Mouse (Mus musculus): Measurements from ENCODE around the gene P2rx6. TPM values are rescaled to one million over a fixed set of nuclear protein-coding genes. Genes with fewer than 3 reads are reported as not detected.
"Not testable (repeated sequence)": the region's sequence is repeated elsewhere in the genome, so short reads cannot be mapped to it uniquely, and the experiment has no call there.

Gene P2rx6
- under 1 TPM; 0.36 to 0.68 TPM for total RNA-seq (2021)

DNA sequence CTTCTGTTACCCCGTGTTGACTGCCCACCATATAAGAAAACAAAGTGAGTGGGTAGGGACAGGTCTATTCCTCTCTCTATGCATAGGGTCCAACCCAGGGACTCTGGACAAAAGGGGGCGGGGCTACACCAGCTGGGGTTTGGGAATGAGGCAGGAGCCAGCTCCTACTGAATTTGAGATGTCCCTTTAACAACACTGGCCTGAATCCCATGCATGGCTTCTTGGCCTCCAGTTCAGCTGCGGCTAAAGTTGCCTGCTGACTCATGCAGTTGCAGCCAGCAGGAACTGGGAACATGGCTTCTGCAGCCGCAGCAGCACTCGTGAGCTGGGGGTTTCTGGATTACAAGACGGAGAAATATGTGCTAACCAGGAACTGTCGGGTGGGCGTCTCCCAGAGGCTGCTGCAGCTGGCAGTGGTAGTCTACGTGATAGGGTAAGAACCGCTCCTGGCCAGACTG is at the start of gene P2rx6:
Gene P2rx6 (plus strand): TSS at position 135 of the 458 bp plus-strand sequence.
- peak; percentile 71 for DNase-seq

DNA sequence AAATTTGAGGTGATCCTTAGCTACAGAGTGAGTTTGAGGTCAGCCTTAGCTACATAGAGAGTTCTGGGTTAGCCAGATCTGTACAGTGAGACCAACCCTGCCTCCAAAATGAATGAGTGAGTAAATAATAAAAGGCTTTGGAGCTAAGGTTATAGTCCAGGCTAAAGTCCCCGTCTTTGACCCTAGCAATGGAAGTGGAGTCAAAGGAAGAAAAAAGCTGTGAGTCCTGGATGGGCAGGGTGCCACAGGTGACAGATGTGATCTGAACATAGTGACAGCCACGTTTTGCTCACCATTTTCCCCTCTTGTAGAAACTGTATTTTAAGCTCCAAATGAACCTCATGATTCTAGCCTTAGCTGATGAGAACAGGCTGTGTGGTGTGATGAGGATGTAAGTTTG is 42.8 kb upstream of the P2rx6 start:
- DNase-seq: no peak
- intact Hi-C loops (cut with DNase I): no loop called here

More for the DNA sequence above, at the start of gene P2rx6:
- intact Hi-C loops (cut with DNase I): no loop called here

DNA sequence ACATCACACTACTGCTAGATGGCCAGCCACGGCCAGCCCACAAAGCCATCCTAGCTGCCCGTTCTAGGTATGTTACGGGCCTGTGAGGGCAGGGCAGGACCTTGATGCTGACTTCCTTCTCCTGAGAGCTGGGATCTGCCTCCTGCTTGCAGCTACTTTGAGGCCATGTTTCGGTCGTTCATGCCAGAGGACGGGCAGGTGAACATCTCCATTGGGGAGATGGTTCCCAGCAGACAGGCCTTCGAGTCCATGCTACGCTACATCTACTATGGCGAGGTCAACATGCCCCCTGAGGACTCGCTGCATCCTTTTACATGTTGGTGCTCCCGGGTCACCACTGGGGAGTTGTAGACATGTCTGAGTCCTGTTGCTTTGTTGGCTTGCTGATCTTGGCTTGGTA is 37.5 kb upstream of the P2rx6 start:
- no peak for DNase-seq
- intact Hi-C loops (cut with DNase I): no loop called here

DNA sequence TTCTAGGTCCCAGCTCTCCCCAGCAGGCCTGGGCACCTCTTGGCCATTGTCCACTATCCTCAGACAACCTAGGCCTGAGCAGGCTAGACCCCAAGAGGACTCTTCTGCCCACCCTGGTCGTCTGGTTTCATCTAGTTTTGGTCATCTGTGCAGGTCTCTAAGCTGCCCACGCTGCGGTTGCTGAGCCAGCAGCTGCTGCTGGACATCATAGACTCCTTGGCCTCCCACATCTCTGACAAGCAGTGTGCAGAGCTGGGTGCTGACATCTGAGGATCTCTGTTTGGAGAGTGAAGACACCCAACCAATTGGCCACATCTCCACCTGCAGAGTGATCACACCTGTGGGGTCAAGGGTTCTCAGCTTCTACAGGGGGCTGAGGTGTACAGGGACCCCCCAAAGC is 36.2 kb upstream of the P2rx6 start:
- no peak for DNase-seq
- intact Hi-C loops (cut with DNase I): no loop called here

DNA sequence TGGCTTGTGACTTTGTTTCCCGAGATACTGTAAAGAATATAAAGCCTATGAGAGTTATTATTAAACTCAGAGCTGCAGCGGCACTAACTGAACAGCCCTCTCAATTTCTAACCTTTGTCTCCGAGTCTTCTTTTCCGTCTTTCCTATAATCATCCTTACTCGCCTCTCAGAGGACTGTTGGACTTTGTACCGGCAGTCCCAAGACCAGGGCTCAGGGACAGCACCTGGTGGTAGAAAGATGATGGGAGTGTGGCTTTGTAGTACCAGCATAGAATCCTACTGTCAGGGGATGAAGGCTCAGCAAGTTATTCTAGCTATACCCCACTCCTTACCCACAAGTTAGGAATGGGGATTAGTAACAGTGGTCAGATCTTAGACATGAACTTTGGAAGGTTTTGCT is 35.5 kb upstream of the P2rx6 start:
- no peak for DNase-seq
- intact Hi-C loops (cut with DNase I): no loop called here

DNA sequence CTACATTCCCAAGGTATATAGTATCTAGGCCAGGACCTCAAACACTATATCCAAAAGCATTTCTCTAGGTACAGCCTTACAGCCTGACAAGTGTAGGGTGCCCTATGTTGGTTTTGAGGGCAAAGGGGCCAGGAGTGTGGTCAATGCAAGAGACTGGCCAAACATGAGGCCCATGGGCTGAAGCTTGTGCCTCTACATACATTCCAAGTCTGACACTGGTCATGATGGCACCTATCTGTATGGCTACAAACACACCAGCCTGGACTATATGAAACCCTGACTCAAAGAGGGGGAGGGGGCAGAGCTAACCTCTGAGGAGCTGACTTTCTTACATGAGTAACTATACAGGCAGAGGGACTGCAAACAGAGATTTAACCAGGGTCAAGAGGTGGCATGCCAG is 34.1 kb upstream of the P2rx6 start:
- intact Hi-C loops (cut with DNase I): no loop called here
- DNase-seq: no peak

DNA sequence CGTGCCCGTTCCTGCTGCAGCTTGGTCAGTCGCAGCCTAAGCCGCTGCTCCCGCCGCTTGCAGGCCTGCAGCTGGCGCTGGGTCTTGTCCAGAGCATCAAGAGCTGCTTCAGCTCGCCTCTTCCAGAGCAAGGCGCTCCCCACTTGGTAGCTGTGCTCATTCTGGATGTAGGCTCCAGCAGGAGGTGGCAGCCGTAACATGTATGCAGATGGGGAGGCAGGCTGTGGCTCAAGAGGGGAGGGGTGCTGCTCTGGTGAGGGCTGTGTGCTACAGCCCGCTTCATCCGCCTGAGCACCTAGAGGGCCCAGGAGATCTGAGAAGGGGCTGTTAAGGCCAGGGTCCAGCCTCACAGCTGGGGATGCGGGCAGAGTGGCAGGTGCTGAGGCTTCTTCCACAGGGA is 33.4 kb upstream of the P2rx6 start:
- intact Hi-C loops (cut with DNase I): no loop called here
- no peak for DNase-seq

DNA sequence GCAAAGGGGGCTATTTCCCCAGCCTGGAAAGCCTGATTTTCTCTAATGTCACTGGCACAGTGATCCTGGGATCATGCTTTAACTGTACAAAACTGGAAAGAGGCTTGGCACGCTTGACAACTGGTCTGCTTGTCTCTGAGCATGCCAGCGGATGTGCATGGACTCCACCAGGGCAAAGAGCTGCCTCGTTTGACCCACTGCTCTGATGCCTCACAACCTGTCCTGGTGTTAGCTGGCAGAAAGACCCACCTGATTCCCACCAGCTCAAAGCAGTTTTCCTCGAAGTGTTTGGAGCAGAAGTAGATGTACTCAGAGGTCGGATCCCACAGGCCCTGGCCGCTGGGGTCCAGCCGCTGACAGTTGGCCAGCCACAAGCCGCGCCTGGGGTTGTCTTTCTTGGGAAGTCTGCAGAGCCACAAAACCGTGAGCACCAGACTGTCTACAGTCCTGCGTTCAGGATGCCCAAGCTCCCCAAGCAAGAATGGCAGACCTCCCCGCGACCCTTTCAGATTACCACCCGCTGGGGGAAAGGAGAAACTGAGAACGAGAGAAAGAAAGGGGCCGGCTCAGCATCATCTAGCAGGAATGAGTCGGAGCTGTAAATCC is 31.6 kb upstream of the P2rx6 start:
- intact Hi-C loops (cut with DNase I): no loop called here
- DNase-seq: peak; percentile 34

DNA sequence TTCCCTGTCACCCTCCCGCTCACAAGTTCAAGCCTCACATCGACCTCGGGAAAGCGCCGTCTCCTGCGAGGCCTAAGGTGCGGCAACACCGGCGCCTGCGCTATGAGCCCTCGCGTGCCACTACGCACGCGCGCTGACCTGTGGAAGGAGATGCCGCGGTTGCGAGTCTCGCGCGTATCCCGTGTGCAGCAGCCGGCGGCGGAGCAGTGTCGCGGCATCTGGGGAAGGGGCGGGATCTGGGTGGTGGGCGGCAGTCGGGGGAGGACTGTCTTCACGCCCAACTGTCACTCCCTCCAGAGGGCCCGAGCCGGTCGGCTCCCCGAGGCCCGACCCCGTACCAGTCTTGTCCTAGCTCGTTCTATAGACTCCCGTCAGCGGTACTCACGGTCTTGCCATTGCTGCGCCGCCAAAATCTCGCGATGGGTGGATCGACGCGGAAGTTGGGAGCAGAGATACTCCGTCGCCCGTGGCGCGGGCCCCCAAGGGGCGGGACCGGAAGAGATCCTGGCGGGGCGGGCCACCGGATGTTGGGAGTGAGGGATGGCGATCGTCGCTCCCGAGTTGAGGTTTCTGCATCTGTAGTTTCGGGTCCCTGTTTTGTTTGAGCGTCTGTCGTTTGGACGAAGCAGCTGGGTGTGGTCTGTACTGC is 30.9 kb upstream of the P2rx6 start, which contains the start of gene Thap7:
Gene Thap7 (minus strand): TSS at position 497 of the 649 bp plus-strand sequence.
- intact Hi-C loops (cut with DNase I): no loop called here
- DNase-seq: peak; percentile 98

DNA sequence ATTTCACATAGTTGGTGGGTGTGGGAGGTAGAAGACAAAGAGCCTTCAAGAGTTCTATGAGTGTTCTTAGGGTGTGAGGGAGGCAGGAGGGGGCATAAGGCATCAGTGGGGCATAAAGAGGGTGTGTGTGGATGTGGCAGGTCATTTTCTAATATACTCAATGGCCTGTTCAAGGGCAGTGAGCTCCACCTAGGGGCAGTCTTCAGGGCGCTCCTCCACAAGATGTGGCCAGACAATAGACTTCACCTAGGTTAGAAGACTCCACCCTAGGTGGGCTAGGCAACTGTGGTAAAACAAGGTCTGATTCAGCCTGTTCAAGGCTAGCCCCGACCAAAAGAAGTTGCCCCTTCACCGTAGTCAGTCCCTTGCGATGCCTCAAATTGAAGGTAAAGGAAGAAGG is 29.4 kb upstream of the P2rx6 start:
- intact Hi-C loops (cut with DNase I): no loop called here
- peak; percentile 32 for DNase-seq

DNA sequence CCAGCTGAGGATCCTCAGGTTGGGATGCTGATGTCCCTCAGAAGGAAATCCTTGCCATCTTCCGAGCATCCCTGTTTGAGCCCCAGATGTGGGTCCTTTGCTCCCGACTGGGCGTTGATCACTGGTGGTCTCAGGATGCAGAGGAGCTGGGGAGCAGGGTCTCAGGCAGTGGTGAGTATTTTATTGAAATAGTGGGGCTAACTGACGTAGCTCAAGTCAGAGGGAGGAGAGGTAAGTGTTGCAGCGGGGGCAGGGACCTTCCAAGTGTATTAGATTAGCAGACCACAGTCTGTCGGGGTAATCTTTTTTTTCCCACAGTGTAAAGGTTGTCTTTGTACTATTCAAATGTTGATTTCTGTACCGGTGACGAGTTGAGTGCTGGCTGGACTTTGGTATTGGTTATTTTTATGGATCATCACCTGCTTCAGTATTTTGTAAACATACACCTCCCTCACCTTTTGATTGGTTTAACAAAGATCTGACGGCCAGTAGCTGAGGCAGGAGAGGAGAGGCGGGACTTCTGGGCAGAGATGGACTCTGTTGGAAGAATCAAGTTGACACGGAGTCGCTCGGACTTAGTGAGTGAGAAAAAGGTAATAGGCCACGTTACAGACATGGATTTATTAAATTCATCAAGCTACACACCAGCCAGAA is 28.9 kb upstream of the P2rx6 start:
- intact Hi-C loops (cut with DNase I): no loop called here
- no peak for DNase-seq

DNA sequence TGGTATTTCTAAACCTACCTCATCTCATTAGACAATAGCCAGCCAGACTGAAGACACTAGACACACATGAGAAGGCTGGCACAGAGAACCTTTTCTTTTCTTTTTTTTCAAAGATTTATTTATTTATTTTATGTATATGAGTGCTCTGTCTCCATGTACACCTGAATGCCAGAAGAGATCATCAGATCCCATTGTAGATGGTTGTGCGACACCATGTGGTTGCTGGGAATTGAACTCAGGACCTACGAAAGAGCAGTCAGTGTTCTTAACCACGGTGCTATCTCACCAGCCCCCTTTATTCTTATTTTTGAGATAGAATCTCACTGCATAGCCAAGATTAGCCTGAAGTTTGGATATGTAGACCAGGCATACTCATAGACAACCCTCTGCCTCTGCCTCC is 25.1 kb upstream of the P2rx6 start:
- no peak for DNase-seq
- intact Hi-C loops (cut with DNase I): no loop called here

DNA sequence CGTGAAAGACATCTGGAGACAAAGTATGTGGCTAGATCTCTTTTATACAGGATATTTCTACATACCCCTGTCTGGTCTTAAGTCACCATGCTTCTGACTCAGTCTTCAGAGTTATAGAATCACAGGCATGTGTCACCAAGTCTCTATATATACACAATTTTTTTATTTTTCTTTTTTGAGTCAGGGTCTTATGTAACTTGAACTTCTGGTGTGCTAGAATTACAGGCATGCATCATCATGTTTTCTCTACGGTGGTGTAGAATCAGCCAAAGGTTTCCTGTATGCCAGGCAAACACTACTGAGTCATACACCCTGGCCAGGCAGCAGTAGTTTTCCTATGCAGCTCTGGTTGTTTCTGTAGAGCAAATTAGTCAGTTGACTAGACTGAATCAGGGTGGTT is 19.1 kb upstream of the P2rx6 start:
- intact Hi-C loops (cut with DNase I): no loop called here
- DNase-seq: no peak

DNA sequence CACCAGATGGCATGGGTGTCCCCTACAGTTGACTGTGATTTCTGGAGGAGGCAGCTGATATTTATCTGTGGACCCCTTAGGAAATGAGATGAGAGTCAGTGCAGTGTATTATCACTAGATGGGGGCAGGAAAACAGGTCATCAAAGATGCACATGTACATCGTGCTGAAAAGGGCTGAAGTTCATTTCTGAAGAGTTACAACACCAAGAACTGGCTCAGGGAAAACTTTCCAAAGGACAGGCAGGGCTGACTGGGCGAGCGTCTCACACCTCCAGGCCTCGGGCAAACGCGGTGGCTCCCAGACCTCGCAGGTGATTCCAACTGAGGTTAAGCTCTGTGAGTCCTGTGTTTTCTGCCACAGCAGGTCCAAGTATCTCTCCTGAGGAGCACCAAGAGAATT is 8.8 kb upstream of the P2rx6 start:
- intact Hi-C loops (cut with DNase I): no loop called here
- no peak for DNase-seq

DNA sequence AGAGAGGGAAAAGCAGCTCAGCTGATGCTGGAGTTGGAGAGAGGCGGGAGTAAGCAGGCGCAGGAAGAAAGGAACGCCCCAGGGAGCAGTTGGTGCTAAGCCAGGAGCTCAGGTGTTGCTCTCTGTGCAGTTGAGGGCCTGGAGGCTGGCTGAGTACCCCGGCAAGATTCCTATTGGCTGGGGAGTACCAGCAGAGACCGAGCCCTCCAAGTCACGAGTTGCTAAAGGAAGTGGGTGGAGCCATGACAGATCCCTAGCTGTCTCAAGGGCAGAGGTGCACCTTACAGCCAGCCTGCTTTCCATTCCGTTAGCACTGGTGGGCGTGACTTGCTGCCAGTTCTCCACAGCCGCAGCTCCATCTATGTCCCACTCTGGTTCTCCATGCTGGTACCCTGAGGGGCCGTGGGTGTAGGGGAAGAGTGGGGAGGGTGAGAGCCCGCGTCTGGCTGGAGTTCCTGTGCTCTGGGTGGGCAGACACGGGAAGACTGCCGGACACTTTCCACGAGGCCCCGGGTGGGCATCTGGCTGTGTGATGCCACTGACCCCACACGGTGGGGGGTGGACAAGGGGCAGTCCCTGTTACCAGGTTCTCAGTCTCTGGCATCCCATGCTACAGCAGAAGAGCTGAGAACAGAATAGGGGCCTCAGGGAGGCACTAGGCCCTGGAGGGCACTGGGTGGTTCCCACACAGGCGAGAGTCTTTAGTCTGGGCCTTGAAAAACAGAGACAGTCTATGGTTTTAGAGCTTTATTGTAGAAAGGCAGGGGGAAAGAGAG is 7.6 kb upstream of the P2rx6 start:
- no peak for DNase-seq
- intact Hi-C loops (cut with DNase I): no loop called here

DNA sequence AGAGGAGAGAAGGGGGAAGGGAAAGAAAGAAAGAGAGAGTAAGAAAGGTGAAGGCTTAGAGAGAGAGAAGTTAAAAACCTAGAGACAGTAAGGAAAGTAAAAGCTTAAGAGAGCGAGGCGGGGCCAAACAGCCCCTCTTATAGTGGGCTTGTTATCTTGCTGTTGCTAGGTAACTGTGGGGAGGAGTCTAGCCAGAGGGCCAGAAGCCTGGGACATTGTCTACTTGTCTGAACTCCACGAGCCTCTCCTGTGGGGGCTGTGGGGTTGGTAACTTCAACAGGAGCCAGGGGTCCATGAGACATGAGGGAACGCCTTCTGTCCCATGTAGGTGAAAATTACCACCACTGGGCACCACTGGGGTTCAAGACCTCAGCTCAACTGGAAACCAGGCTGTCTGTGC is 7.0 kb upstream of the P2rx6 start:
- intact Hi-C loops (cut with DNase I): loop anchor here (5.0 kb wide), 1 partner anchor 63 kb away; the partner anchor contains the start of gene Smpd4

DNA sequence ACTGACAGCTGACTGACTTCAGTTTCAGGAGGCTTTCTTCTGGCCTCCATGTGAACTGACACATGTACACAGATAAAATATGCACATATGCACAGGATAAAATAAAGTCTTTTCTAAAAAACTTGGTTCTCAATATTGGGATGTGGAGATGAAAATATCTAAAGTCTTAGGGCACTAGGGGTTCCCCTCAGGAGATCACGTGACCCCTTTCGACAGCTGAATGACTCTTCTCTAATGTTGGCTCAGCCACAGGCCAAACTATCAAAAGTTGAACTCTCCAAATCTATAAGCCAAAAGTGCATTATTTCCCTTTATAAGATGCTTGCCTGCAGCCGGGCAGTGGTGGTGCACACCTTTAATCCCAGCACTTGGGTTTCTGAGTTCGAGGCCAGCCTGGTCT is 5.5 kb upstream of the P2rx6 start:
- intact Hi-C loops (cut with DNase I): loop anchor here (5.0 kb wide), 1 partner anchor 61 kb away; the partner anchor contains the start of gene Smpd4
- DNase-seq: no peak

More for the DNA sequence above, 7.0 kb upstream of the P2rx6 start:
- not testable (repeated sequence) for DNase-seq

DNA sequence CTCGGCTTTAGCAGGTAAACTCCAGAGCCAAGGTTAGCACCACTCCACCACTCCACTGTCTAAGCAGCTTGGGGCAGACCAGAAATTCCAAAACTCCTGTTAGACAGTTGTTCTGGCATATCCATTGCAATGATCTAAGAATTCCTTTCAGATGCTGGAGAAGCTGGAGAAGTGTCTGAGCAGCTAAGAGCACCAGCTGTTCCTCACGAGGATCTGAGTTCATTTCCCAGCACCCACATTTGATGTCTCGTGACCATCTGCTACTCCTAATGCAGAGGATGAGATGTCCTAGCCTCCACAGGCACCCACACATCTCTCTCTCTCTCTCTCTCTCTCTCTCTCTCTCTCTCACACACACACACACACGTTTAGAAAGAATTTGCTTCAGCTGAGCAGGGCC is 4.8 kb upstream of the P2rx6 start:
- no peak for DNase-seq
- intact Hi-C loops (cut with DNase I): loop anchor here (5.0 kb wide), 1 partner anchor 60 kb away; the partner anchor contains the start of gene Smpd4

DNA sequence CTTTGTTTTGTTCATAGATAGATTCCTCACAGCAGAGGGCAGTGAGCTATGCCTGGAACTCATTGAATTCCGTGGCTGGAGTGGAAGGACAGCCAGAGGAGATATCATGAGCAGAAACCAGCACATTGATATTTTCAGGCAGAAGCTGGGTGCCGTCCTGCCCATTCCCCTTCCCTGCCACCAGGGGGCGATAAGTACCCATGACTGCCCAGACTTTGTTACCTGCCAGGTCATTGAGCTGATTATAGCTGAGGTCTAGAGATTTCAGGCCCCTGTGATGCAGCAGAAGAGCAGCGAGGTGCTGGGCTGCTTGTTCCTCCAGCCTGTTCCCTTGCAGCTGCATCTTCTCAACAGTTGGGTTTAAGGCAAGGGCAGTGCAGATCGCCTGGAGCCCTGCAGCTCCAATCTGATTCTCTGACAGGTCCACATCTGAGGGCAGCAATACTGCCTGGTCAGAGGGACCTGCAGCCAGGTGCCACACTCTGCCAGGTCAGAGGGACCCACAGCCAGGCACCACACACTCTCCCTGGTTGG is 3.7 kb upstream of the P2rx6 start:
- intact Hi-C loops (cut with DNase I): loop anchor here (5.0 kb wide), 1 partner anchor 59 kb away; the partner anchor contains the start of gene Smpd4
- peak; percentile 73 for DNase-seq

DNA sequence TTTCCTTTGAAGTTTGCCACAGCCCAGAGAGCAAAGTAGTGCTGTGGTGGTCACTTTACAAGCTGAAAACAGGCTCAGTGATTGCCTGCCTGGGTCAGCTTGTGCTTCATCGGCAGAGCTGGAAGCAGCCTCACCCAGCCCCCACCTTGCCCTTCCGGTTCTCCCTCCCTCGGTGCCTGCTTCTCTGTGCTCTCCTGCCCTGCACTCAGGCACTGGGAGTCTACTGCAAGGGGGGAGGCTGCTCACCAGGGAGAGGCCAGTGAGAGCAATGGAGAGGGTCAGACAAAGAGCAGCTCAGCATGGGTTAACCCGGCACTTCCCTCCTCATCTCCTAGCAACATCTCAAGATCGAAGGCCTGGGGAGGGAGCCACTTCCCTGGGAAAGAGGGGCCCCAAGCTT is 2.9 kb upstream of the P2rx6 start:
- intact Hi-C loops (cut with DNase I): loop anchor here (5.0 kb wide), 1 partner anchor 58 kb away; the partner anchor contains the start of gene Smpd4
- no peak for DNase-seq
